Mouse (Mus musculus) cerebellum, adult (tissue): ENCODE data around the gene Slc35e2.
"Not testable (repeated sequence)": the region's sequence is repeated elsewhere in the genome, so short reads cannot be mapped to it uniquely, and the experiment has no call there.

ENCODE experiments used
- ATAC-seq: cut with Nextera tagmentation; 2 replicates; pipeline ENCODE4 v1.9.2; 2017; ENCODE audit warnings: mild to moderate bottlenecking, moderate library complexity, mixed read lengths; ENCODE audit not compliant: insufficient number of reproducible peaks, low FRiP score, low TSS enrichment

Slc35e2 gene

DNA sequence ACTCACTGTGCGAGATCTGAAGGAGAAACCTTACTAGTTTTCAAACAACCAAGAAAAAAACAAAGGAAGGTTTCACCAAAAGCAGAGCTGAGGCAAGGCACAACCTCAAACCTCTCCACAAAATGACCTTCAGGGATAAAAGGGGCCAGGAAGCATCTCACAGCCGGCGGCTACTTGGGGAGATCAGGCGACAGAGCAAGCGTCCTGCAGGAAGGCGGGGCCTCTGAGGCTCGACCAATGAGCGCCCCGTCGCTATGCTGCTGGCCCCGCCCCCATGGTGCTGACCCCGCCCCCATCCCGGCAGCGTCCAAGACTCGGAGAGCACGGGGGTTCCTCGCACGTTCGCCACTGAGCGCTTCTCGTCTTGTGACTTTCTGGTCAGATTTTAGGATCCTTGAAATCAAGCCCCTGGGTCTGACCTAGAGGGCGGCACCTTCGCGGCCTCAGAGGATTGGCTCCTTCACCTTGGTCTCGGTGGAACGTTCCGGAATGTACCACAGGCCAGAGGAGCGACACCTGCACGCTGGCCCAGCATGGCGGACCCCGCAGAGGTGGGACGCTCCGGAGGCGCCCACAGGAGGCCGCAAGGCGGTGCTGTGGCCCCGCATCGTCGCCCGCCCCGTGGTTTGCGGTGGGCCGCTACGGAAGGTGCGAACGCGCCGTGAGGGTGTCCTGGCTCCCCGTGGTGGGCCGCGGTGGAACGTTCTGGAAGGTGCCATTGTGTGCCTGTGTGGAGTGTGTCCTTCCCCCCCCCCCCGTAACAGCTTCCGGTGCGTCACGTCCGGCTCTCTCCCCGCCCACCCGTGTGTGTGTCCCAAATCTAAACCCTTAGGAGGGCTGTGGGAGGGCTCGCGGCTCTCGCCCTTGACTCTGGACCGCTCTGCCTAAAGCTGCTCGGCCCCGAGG, at the start of gene Slc35e2:
Gene Slc35e2 (plus strand): TSS at position 326 of the 906 bp plus-strand sequence.
- ATAC-seq = peak; percentile 91

DNA sequence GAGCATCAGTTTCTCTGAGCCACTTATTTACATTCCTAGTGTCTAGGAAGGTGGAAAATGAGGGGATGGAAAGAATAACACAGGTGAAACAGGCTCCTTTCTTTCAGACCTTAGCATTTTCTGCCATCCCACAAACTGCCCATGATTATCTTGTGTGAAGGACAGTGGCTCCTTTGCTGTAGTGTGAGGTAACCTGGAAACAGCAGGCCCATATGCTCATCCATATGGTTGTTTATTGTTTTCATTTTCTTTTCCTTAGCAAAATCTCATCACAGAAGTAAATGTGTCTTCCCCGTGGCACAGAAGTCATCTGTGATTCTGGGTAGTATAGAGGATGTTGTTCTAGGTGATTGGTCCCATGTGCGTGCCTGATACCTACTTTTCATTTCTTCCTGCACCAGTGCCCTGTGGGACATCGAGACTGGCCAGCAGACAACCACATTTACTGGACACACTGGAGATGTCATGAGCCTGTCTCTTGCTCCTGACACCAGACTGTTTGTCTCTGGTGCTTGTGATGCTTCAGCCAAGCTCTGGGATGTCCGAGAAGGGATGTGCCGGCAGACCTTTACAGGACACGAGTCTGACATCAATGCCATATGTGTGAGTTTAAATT, 48.2 kb upstream of the Slc35e2 start:
- ATAC-seq = peak; percentile 66; the same call in 1 of the 2 replicates

DNA sequence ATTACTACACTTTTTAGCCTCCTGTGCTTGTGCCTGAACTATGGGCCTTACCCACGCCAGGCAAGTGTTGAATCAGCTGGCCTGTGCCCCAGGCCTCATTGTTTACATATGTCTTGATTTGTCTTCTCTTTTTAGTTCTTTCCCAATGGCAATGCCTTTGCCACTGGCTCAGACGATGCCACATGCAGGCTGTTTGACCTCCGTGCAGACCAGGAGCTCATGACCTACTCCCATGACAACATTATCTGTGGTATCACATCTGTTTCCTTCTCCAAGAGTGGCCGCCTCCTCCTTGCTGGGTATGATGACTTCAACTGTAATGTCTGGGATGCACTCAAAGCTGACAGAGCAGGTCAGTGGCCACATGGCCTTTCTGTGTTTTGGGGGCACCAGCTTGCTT, 46.3 kb upstream of the Slc35e2 start:
- no peak for ATAC-seq

DNA sequence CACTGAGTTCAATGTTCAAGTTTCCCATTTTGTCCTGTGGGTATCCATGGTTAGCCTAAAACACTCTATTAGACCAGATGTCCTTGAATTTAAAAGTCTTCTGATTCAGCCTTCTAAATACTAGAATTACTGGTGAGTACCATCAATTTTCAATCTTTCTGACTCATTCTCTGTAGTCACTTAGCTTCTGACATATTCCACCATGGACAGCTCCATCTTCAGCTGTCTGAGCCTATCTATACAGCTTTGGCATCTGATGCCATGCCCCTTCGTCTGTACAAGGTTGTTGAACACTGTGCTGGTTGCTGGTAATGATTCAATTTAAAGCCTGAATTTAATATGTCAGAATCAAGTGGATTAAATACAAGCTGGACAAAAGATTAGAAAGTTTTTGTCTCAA, 45.8 kb upstream of the Slc35e2 start:
- ATAC-seq = no peak

DNA sequence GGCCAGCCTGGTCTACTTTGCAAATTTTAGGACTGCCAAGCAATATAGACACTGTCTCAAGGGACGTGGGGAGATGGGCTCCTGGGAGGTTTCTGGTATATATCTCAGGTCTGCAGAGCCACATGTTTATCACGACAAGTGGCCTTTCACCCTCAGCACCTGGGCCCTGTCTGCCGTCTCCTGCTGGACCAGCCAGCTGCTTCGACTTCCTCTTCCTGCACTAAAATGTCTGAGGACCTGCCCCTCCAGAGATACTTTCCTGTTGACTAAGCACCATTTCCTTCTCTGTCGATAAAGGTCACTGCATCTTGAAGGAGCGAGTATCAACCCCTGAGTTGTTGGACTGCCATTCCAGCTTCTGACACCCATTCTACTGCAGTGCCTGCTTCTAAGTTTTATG, 41.8 kb upstream of the Slc35e2 start:
- no peak for ATAC-seq

DNA sequence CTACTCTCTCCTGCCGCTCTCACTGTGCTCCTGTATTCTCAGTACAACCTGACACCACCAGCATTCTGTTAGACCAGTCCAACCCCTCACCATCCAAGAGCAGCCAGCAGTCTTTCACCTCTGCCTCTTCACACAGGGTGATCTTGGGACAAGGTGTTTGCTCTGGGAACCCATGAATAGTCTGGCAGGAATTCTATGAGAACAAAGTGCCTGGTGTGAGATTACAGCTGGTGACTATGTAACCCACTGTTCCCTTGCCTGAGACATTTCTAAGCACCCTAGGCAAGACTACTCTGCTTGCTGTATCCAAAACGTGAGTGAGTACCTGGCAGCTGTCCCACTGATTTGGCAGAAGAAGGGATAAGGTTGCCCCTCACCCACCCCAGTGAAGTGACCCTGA, 40.3 kb upstream of the Slc35e2 start:
- no peak for ATAC-seq

DNA sequence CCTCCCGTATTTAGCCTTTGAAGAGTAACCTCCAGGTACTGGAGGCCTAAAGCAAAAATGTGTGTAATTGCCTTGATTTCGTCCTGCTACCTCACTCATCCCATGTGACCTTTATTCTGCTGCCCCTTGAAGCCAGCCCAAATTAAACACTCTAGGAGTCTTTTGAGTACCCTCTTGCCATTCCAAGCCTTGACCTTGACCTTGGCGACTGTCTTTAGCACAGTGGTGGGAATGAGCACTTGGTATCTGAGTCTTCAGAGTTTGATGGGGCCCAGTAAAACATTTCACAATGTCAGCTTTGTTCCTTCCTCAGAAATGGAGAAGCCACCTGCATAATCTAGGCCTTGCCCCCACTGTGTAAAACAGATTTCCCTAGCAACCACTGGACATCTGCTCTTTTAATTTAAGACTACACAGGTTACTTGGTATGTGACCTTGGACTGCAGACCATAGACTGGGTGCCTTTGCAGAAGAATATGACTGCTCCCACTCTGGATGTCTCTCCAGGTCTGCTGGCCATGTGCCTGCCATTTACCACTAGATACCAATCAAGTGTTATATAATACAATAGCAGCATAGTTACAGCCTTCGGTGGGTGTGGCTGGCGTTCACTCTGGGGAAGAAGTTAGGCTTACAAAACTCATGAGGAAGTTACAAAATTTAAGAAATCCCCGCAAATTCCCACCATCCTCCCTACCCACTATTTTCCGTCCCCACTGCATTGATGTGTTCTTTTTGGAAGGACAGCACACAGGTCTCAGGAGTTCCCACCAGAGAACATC, 39.4 kb upstream of the Slc35e2 start, which contains the start of gene Nadk:
Gene Nadk (plus strand): TSS at position 718 of the 782 bp plus-strand sequence.
- no peak for ATAC-seq

DNA sequence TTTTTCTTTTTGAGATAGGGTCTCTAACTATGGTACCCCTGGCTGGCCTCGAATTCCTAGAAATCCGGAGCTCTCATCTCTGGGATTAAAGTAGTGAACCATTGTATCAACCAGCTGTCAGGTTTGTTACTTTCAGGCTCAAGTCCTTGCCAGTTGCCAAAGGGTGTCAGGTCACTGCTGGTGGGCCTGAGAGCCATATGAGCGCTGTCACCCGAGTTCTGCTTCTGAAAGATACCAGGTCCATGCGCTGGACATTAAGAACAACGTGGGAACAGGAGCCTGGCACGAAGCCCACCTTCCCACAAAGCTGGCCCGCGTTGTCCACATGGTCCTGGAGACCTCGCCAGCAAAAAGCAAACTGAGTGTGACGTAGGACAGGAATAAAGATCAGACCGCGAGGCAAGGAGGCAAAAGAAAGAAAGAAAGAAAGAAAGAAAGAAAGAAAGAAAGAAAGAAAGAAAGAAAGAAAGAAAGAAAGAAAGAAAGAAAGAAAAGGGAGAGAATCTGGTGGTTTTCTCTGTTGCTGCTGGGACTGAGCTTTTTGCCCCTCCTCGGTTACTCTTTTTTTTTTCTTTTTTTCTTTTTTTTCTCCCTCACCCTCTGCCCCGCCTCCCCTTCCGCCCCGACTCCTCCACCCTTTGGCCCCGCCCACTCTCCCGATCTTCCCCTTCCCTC, 38.4 kb upstream of the Slc35e2 start:
- no peak for ATAC-seq

DNA sequence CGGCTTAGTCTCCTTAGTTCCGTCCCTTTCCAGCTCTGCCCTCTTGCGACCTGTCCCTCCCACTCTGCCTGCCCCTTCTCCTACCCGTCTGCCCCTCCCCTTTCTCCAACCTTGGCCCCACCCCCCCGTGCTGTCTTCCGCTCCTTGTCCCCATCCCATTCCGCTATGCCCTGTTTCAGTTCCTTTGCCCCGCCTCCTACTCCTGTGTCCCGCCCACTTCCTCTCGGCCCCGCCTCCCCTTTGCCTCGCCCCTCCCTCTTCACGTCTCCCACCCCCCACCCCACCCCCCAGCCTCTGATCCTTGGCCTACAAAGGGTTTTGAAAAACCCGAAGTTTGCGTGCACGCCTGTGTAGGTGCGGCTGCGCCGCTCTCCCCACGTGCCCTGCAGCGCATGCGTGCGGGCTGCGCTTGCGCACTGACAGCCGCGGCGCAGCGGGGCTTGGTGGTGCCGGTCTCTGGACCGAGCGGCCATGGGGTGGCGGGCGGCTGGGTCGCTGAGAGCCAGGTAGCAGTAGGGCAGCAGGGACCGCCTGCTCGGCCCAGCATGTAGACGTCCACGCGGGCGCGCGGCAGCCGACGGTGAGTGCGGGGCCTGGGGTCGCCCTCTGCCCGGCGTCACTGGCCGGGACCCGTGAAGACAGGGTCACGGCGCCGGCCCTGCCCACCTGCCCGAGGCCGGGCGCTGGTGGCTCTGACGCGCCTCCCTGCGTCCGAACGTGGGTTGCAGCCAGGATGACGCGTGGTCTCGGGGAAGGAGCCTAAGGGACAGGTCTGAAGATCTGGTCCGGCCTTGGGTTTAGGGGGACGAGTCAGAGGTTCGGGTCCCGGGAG, 37.6 kb upstream of the Slc35e2 start:
- ATAC-seq = peak; percentile 82

DNA sequence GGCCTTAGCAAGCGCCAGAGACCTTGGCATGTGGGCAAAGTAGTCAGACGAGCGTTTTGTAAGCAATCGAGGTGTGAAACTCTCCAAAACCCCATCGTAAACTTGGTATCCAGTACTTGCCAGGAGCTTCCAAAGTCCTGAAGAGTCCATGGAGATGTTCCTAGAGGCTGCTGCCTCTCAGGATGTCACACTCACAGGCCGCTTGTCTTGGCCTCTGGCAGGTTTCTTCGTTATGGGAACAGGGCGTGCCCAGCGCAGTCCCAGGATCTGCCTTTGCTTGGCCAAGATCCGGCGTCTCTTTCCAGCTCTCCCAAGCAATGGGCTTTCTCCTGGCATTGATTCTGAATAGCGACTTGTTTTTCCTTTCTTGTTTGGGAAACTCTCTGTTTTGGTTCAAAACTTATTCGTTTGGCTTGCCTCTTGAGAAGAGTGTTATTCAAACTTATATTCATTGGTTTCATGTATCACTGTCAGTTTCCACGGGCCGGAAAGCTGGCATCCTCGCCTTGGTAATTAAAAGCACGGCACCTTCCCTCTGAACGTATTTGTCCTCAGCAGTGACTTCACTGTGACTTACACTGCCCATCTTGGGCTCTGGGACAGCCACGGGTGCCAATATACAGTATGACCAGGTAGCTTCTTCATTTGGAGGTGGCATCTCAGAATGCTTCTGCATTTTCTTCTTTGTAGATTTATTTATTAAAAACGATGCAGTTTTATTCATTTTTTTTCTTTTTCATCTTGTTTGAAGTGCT, 36.7 kb upstream of the Slc35e2 start:
- no peak for ATAC-seq

DNA sequence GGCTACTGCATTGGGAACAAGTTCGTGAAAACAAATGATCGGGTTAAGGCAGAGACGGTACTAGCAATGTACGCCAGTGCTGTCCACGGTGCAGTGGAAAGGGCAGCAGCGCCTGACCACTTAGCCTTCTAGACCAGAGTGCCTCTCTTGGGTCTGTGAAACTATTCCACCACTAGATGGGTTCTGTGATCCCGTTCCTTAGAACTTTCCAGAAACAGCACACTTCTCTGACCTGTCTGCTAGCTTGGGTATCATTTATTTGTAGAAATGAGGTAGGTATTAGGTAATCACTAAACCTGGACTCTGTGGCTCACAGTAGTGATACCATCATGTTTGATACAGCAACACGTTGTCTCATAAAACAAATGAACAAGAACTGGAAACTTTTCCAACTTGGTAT, 34.7 kb upstream of the Slc35e2 start:
- no peak for ATAC-seq

DNA sequence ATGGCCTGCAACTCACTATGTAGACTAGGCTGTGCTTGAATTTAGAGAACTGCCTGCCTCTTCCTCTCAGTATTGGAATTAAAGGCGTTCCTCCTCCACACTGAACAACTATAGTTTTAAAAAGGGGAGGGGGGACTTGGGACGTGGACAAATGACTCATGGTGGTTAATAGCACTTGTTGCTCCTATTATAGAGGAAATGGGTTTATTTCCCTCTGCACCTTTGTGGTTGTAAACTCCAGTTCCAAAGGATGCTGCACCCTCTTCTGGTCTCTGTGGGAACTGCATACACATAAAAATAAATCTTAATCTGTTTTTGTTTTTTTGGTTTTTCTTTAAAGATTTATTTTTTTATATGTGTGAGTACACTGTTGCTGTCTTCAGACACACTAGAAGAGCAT, 33.0 kb upstream of the Slc35e2 start:
- ATAC-seq = no peak

DNA sequence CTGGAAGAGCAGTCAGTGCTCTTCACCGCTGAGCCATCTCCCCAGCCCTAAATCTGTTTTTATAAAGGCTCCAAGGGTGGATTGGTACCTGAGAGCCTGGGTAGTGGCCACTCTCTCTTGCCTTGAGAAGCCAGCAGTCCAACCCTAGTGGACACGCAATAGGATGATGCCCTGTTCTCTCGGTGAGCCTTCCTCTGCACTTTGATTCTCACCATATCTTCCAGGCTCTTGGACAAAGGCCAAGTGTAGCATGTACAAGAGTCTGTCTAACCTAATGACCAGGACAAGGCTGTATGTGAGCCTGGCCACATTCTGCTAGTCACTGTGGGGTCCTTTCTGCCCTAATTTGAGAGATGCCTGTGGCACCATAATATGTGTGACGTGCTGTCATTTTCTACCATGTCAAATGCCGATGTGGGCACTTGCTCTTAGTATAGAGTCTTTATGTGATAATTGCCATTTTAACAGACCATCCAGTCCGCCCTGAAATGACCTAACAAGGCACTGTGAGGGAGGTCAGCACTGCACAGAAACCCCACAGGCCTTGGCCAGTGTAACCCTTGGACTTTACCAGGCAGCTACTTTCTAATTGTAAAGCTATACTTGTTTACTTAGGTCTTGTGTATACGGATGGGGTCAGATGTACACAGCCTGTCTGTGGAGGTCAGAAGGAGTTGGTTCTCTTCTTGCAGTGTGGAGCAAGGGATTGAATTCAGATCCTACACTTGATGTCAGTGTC, 32.4 kb upstream of the Slc35e2 start:
- no peak for ATAC-seq

DNA sequence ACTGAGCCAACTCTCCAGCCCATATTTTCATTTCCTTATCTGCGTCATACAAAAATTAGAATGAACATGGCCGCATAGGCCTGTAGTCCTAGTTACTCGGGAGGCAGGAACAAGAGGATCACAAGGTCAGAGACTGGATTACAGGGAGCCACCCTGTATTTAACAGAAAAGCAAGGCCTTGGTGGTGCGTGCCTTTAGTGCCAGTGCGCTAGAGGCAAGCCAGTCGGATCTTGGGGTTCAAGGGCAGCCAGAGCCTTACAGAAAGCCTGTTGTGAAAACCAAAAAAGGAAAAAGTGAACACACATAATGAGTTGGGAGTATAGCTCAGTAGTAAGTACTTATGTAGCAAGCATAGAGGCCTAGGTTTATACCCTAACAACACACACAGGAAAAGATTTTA, 31.4 kb upstream of the Slc35e2 start:
- ATAC-seq = no peak

DNA sequence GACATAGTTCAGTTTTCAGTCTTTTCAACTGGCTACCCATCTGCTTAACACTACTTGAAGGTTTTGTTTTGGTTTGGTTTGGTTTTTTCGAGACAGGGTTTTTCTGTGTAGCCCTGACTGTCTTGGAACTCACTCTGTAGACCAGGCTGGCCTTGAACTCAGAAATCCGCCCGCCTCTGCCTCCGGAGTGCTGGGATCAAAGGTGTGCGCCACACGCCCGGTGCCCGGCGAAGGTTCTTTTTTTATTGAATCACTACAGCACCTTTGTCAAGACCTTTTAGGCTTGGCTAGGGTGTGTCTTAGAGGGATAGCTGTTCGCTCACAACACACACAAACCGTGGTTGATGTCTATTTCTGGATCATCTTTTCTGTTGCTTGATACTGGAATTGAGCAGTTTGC, 30.9 kb upstream of the Slc35e2 start:
- ATAC-seq = not testable (repeated sequence)

DNA sequence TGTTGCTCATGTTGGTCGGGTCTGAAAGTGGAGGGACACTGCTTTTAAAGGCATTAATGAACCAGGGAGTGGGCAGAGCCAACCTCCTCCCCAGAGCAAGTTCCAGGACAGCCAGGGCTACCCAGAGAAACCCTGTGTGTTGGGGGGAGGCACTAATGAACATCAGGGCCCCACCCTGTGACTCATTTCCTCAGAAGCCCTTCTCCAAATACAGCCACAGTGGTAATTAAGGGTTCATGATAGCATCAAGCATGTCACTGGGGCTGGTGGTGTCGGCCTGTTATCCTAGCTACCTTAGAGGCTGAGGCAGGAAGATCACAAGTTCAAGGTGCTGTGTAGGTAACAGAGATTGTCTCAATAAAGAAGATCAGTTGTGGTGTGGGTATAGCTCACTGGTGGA, 29.8 kb upstream of the Slc35e2 start:
- ATAC-seq = no peak

DNA sequence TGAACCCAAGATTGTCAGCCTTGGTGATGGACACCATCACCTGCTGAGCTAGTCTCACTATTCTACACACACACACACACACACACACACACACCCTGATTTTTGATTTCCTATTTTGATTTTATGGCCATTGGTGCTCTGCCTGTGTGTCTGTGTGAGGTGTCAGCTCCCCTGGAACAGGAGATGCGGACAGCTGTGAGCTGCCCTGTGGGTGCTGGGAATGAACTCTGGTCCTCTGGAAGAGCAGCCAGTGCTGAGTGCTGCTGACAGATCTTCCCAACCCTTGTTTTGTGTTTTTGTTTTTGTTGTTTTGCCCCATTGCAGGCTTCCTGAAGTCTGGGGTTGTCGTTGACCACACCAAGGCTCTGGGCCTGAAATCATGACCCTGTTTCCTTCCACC, 28.1 kb upstream of the Slc35e2 start:
- ATAC-seq = no peak

DNA sequence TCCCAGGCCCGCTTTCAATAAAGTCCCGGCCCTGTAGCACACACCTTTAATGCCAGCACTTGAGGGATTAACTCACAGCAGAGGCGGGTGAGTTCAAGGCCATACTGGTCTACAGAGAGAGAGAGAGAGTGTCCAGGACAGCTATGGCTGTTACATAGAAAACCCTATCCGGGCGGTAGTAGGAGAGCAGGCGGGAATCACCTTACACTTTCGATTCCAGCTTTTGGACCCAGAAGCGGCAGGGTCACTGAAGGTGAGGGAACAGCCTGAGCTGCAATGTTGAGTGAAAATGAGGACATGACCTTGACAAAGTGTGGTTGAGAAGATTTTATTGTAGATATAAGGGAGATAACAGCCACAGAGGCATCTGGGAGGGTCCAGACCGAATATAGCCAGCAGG, 27.3 kb upstream of the Slc35e2 start:
- no peak for ATAC-seq
